Mouse (Mus musculus) frontal cortex, postnatal 10 days (tissue): ENCODE data around the gene Tubb2a.

Experiments used
- DNase-seq, 2 experiments: peaks; one replicate each; pipeline ENCODE4 v3.0.0; 2022; ENCODE audit warnings: low spot score in 2 of 2, mixed read lengths in 1 of 2

Gene Tubb2a

GRCm38 (mm10) chr13:34051692-34052091 lies 26.1 kb downstream of the Tubb2a start:
- no peak for DNase-seq

DNA sequence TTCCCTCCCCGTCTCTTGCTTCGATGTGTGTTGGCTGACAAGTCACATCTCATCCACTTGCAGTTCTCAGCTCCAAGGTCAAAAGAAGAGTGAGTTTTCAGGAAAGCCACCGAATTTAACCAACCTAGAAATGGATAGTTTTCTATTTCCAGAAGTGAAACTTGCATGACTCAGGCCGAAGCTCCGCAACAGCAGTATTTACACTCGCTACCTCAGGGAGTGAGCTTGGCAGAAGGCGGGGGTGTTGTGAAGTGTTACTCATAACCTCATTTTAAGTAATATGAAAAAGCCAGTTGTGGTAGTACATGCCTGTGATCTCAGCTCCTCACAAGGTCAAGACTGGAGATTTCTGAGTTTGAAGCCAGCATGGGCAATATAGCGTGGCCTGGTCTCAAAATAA lies 27.3 kb downstream of the Tubb2a start:
- no peak for DNase-seq

DNA sequence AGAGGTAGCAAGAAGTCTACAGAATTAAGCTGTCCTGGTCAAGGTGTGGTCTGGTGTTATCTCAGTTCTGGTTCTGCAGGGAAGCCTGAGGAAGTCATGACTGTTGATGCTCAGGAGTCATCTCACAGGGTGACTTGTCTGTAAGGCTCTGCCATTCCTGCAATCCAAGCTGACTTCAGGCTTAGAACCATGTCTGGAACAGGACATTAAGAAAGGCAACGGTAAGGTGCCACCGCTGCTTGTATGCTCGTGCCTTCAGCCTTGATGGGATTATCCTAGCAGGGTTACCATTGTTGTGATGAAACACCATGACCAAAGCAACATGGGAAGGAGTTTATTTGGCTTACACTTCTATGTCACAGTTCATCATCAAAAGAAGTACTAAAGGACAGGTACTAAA lies 30.3 kb downstream of the Tubb2a start:
- no peak for DNase-seq

DNA sequence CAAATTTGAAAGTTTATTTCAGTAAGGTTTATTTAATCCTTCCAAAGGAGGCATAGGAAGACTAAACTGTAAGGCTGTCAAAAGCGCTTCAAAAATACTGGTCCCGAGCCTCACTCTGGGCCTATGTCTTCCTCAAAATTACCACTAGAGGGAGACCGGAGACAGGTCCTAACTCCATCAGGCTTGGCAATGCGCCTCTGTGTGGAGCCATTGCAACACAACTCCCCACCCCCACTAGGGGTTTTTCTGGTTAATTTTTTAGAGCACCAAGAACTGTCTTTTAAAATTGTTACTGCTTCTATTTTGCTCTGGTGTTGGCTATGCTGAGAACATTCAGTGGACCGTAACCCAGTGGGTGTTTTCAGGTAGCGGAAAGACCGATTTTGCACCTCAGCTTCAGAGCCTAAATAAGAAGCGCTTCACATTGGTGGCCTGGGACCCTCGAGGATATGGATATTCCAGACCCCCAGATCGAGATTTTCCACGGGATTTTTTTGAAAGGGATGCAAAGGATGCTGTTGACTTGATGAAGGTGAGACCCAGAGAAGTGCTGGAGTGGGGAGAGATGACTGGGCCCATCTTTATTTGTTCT lies 31.3 kb downstream of the Tubb2a start:
- DNase-seq = peak; percentile 69 to 80

DNA sequence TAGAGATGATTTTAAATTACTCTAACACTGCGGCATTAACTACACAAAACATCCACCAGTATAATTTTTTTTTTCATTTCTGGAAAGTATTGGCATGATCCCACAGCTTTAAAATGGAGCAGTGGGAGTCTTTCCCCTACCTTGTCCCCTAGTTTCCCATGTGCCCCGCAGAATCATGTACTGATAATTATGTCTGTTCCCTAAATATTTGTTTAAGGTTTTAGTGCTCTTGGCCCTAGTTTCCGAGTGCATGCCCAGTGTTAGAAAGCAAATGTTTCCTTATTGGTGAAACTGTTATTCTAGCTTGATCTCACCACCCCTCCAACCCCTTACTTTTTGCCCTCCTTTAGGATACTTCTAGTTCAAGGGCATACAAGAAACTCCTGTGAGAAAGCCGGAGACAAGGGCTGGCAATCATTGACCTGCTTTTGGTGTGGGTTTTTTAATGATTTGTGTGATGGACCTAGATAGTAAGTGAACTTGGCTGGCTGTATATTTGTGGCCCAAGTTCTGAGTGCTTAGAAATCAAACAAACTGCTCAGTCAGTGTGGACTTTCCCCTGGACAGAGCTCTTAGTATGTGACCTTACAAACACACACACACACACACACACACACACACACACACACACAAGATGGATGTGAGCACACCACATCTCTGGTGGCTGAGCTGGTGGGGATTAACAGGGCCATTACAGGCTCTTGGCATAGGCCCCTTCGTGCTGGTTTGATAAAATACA lies 32.1 kb downstream of the Tubb2a start:
- DNase-seq = no peak

DNA sequence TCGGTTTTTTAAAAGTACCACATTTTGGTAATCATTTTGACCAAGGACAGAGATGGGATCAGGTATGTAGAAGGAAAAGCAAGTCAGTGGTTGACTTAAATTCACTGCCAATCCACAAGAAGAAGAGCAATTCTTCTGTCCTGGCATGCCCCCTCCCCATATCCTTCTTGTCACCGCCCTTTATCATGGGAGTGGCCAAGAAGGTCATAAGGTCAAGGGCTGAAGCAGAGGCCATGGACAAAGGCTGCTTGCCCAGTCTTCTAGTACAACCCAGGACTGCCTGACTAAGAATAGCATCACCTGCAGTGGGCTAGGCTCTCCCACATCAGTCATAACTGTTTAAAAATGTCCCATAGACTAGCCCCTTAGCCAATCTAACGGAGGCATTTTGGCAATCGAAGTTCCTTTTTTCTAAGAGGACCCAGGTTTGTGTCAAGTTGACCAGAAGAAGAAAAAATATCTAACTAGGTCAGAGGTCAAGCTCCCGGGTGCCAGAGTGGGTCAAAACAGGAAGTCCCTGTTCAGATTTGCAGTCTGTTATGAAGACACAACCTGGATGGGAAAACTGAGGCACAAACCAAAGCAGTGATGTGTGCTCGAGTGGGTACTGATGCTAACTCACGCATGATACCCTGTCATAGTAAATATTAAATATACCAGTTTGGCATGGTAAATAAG lies 34.0 kb downstream of the Tubb2a start:
- no peak for DNase-seq

DNA sequence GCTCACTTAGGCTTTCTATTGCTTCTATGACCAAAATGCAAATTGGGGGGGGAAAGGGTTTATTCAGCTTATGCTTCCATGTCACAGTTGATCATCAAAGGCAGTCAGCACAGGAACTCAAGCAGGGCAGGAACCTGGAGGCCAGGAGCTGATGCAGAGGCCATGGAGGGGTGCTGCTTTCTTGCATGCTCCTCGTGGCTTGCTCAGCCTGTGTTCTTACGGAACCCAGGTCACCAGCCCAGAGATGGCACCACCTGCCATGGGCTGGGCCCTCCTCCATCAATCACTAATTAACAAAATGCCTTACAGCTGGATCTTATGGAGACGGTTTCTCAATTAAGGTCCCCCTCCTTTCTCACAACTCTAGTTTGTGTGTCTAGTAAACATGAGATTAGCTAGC lies 37.7 kb downstream of the Tubb2a start:
- DNase-seq = no peak

- DNase-seq = no peak
These were observed 38.9 kb downstream of the Tubb2a start for GRCm38 (mm10) chr13:34038901-34039341.

GRCm38 (mm10) chr13:34038056-34038432 lies 39.8 kb downstream of the Tubb2a start:
- DNase-seq = no peak

- peak; percentile 89 to 91 for DNase-seq
These were observed 40.4 kb downstream of the Tubb2a start, which contains the start of gene Bphl for GRCm38 (mm10) chr13:34037172-34038055. TSS of gene Bphl (plus strand) at chr13:34037597.

DNA sequence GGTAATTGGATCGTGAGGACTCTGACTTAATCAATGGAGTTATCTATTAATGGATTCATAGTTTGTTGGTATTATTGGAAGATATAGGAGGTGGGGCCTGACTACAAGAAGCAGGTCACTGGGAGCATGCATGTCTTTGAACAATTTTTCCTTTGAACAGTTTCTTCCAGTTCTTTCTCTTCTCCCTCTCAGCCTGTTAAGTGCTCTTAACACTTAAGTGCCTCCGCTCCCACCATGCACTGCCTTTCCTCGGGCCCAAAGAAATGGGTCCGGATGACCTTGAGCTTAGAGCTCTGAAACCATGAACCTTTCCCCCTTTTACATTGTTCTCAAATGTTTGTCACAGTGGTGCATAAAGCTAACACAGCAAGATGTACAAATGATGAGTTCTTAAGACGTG lies 41.1 kb downstream of the Tubb2a start:
- no peak for DNase-seq

- DNase-seq = no peak
These were observed 42.4 kb downstream of the Tubb2a start for GRCm38 (mm10) chr13:34035424-34035823.

DNA sequence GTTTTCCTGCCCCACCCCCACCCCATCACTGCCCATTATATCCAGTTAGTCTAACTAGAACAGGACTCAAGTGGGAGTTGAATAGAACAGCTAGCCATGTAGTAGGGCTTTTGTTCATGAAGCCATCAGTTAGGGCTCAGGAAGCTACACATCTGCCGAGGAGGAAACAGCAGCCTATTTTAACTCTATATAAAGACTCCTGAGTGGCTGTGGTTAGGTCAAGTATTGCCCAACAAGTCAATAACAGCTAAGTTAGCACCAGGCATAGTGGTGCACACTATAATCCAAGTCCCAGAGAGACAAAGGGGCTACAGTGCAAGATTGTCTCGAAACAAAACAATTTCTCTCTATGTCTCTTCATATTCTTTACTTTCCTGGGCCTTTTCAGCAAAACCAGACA lies 45.8 kb downstream of the Tubb2a start:
- DNase-seq = no peak
